ENCODE assay signal across 9 mouse cellular contexts in the genomic region with DNA sequence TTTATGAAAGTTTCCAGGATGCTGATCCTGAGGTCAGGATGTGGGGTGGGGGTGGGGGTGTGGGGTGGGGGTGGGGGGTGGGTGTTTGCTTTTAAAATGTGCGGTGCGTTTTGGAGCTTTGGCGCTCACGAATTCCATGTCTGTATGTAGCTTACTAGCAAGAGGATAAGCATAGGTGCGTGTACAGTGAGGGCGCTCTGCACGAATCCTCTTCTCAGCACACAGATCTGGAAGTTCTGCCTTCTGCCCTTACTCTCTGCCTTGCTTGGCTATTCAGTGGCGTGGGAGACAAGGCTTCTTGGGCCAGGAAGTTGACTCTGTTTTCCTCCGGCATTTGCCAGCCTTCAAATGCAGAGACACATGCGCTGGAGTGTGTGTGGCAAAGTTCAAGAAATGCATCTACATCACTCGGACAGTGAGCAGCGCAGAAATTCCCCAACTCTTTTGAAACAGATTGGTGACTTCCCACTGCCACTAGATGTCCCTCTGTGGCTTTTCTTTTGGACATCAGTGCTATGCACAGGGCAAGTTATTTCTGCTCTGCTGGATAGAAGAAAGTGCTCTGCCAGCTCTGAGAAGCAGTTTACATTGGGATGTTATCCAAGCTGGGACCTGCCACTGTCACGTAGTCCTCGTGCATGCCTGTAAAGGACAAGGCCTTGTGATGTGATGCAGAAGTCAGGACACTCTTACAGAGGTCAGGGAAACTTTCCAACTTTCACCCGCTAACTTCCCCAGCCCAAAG. TPM values are rescaled to one million over a fixed set of nuclear protein-coding genes. Genes with fewer than 3 reads are reported as not detected.
A peak's percentile ranks its signal among the peaks of the same experiment; 100 is the strongest.
DNase-seq lines count a peak whose midpoint lies in the region; ATAC-seq lines count a peak whose summit lies in the region.
"Had no signal": no experiment of that assay in that cellular context is flagged by ENCODE, and none has a peak within 500 bp of the region (broad histone marks: within the 10 kb centered on the region; RNA-seq: fewer than 3 reads in every experiment).

No protein-coding gene starts in this region.

- no peaks in the 10 kb centered on the region for H3K9me3 ChIP-seq in liver, embryonic 11.5 days (ENCODE audit: control insufficient read depth, low read length)
- no peaks in the 10 kb centered on the region for H3K9me3 ChIP-seq in liver, embryonic 12.5 days (replicated peaks)
- no peaks in the 10 kb centered on the region for H3K9me3 ChIP-seq in forebrain, embryonic 16.5 days (ENCODE audit: control insufficient read depth, low read length)
- no peaks in the 10 kb centered on the region for H3K9me3 ChIP-seq in hindbrain, embryonic 16.5 days (ENCODE audit: control insufficient read depth, low read length)
- no peaks in the 10 kb centered on the region for H3K9me3 ChIP-seq in neural tube, embryonic 14.5 days (ENCODE audit: control insufficient read depth, low read length)

- 65% methylated on average over 15 of the region's 15 CpGs for WGBS in liver, embryonic 11.5 days
- 63% methylated on average over 15 of the region's 15 CpGs for WGBS in liver, embryonic 12.5 days (ENCODE audit: insufficient replicate concordance)
- 62% methylated on average over 15 of the region's 15 CpGs for WGBS in forebrain, embryonic 16.5 days
- 71% methylated on average over 15 of the region's 15 CpGs for WGBS in hindbrain, embryonic 16.5 days
- WGBS in neural tube, embryonic 14.5 days: 76% methylated on average over 15 of the region's 15 CpGs

- DNase-seq in liver, embryonic 11.5 days (ENCODE audit: low spot score): no peak
- peak; percentile 14 to 15 for DNase-seq in left cerebral cortex, postnatal 36 days (ENCODE audit: low spot score in 2 of 2)
- DNase-seq in thymus, postnatal 14 days: no peak
- DNase-seq in thymus, adult 18-20 months: no peak

- peak; percentile 39 for ATAC-seq in liver, embryonic 11.5 days (replicated peaks; ENCODE audit: low FRiP score)
- ATAC-seq in liver, embryonic 12.5 days: no peak
- ATAC-seq in forebrain, embryonic 16.5 days: peak; percentile 84
- peak; percentile 88 for ATAC-seq in hindbrain, embryonic 16.5 days
- peak; percentile 81; the same call in 1 of the 2 replicates for ATAC-seq in neural tube, embryonic 14.5 days (ENCODE audit: low read depth)

- no peaks in the 10 kb centered on the region for H3K27me3 ChIP-seq in liver, embryonic 11.5 days (replicated peaks; ENCODE audit: control insufficient read depth, insufficient read depth, low read length)
- no peaks in the 10 kb centered on the region for H3K27me3 ChIP-seq in liver, embryonic 12.5 days (replicated peaks)
- 0 out of 2 replicates have a peak, but pooled peaks cover 2% of the 10 kb centered on the region for H3K27me3 ChIP-seq in forebrain, embryonic 16.5 days (replicated peaks; ENCODE audit: control insufficient read depth, insufficient read depth, low read length)
- no peaks in the 10 kb centered on the region for H3K27me3 ChIP-seq in hindbrain, embryonic 16.5 days (replicated peaks; ENCODE audit: control insufficient read depth, insufficient read depth, low read length)
- H3K27me3 ChIP-seq in neural tube, embryonic 14.5 days (ENCODE audit: control insufficient read depth, insufficient read depth, low read length): no peaks in the 10 kb centered on the region

- no peak overlapping the region for H3K9ac ChIP-seq in liver, embryonic 11.5 days (ENCODE audit: low read depth, low read length)
- no peak overlapping the region for H3K9ac ChIP-seq in liver, embryonic 12.5 days
- no peak overlapping the region for H3K9ac ChIP-seq in forebrain, embryonic 16.5 days (replicated peaks; ENCODE audit: low read depth, low read length)
- no peak overlapping the region for H3K9ac ChIP-seq in hindbrain, embryonic 16.5 days (ENCODE audit: low read depth, low read length)
- H3K9ac ChIP-seq in neural tube, embryonic 14.5 days (replicated peaks; ENCODE audit: low read depth, low read length): no peak overlapping the region

- no peak overlapping the region for H3K4me3 ChIP-seq in liver, embryonic 11.5 days (ENCODE audit: low read depth, low read length)
- H3K4me3 ChIP-seq in liver, embryonic 12.5 days: no peak overlapping the region
- no peak overlapping the region for H3K4me3 ChIP-seq in forebrain, embryonic 16.5 days (replicated peaks; ENCODE audit: low read length)
- no peak overlapping the region for H3K4me3 ChIP-seq in hindbrain, embryonic 16.5 days (ENCODE audit: low read length)
- H3K4me3 ChIP-seq in neural tube, embryonic 14.5 days (ENCODE audit: low read depth, low read length): no peak overlapping the region

- no peak overlapping the region for H3K27ac ChIP-seq in liver, embryonic 11.5 days (ENCODE audit: low read depth, low read length)
- no peak overlapping the region for H3K27ac ChIP-seq in liver, embryonic 12.5 days
- no peak overlapping the region for H3K27ac ChIP-seq in forebrain, embryonic 16.5 days (ENCODE audit: low read length)
- no peak overlapping the region for H3K27ac ChIP-seq in hindbrain, embryonic 16.5 days (ENCODE audit: low read depth, low read length)
- H3K27ac ChIP-seq in neural tube, embryonic 14.5 days (ENCODE audit: low read depth, low read length): no peak overlapping the region

- no peaks in the 10 kb centered on the region for H3K4me1 ChIP-seq in liver, embryonic 11.5 days (replicated peaks; ENCODE audit: control insufficient read depth, insufficient read depth, low read length)
- H3K4me1 ChIP-seq in liver, embryonic 12.5 days: no peaks in the 10 kb centered on the region
- no peaks in the 10 kb centered on the region for H3K4me1 ChIP-seq in forebrain, embryonic 16.5 days (replicated peaks; ENCODE audit: control insufficient read depth, insufficient read depth, low read length)
- no peaks in the 10 kb centered on the region for H3K4me1 ChIP-seq in hindbrain, embryonic 16.5 days (ENCODE audit: control insufficient read depth, insufficient read depth, low read depth, low read length)
- no peaks in the 10 kb centered on the region for H3K4me1 ChIP-seq in neural tube, embryonic 14.5 days (ENCODE audit: control insufficient read depth, insufficient read depth, low read length)

- H3K36me3 ChIP-seq in liver, embryonic 11.5 days (ENCODE audit: control insufficient read depth, insufficient read depth, low read length): no peaks in the 10 kb centered on the region
- no peaks in the 10 kb centered on the region for H3K36me3 ChIP-seq in liver, embryonic 12.5 days
- no peaks in the 10 kb centered on the region for H3K36me3 ChIP-seq in forebrain, embryonic 16.5 days (ENCODE audit: control insufficient read depth, insufficient read depth)
- H3K36me3 ChIP-seq in hindbrain, embryonic 16.5 days (ENCODE audit: control insufficient read depth, insufficient read depth, low read length): no peaks in the 10 kb centered on the region
- H3K36me3 ChIP-seq in neural tube, embryonic 14.5 days (ENCODE audit: control insufficient read depth, insufficient read depth, low read length): no peaks in the 10 kb centered on the region

- intact Hi-C loops in left cerebral cortex, postnatal 36 days (cut with DNase I): loop anchor here (5.0 kb wide), 1 partner anchor 1076 kb away; no protein-coding TSS in a partner anchor

- no peak overlapping the region for H3K4me2 ChIP-seq in liver, embryonic 11.5 days
- H3K4me2 ChIP-seq in liver, embryonic 12.5 days: no peak overlapping the region
- no peak overlapping the region for H3K4me2 ChIP-seq in forebrain, embryonic 16.5 days (ENCODE audit: low read length)
- no peak overlapping the region for H3K4me2 ChIP-seq in hindbrain, embryonic 16.5 days (ENCODE audit: low read length)
- H3K4me2 ChIP-seq in neural tube, embryonic 14.5 days (ENCODE audit: low read depth, low read length): no peak overlapping the region

RNA-seq across cellular contexts. Expression of a gene that starts 31.5 kb away (rescaled TPM):
- polyA plus RNA-seq in liver, embryonic 11.5 days (2014; fragmentation: Nextera tagmentation; extraction: Ambion mirVana): 32.3 and 35.7 TPM in 2 replicates
- 52.4 and 56.3 TPM in 2 replicates for polyA plus RNA-seq in liver, embryonic 12.5 days (2016; fragmentation: Nextera tagmentation; extraction: Ambion mirVana)
- 29.0 and 29.2 TPM in 2 replicates for polyA plus RNA-seq in forebrain, embryonic 16.5 days (2015; fragmentation: Nextera tagmentation; extraction: Ambion mirVana)
- 103 and 111 TPM in 2 replicates for polyA plus RNA-seq in hindbrain, embryonic 16.5 days (2015; fragmentation: Nextera tagmentation; extraction: Ambion mirVana)
- total RNA-seq in left cerebral cortex, postnatal 36 days (2021): 10 to 100 TPM in 1 of 2 experiments, 1 to 10 TPM in 1; 9.2 to 10.8 TPM
- 109 and 117 TPM in 2 replicates for polyA plus RNA-seq in neural tube, embryonic 14.5 days (2014; fragmentation: Nextera tagmentation; extraction: Ambion mirVana)
- total RNA-seq: MEL had no signal

Comparison
In these comparisons a context has a peak if more than half of its experiments do, and no peak if none do; other contexts are left out.
1. DNase-seq: peak in left cerebral cortex, postnatal 36 days (2 of 2); none in liver, embryonic 11.5 days (single experiment), thymus, postnatal 14 days (single experiment) and thymus, adult 18-20 months (0 of 2).